Mouse (Mus musculus) fat pad, adult 2 months (tissue): ENCODE data around the gene Arhgap25.
"Not testable (repeated sequence)": the region's sequence is repeated elsewhere in the genome, so short reads cannot be mapped to it uniquely, and the experiment has no call there.

ENCODE experiments used
- DNase-seq: peaks from one replicate; pipeline ENCODE4 v3.0.0-alpha.2; 2011; ENCODE audit warnings: low read depth, low spot score; ENCODE audit errors: extremely low read depth

The Arhgap25 gene

GRCm38 (mm10) chr6:87536270-87536669, 3.2 kb upstream of the Arhgap25 start:
- DNase-seq = no peak

GRCm38 (mm10) chr6:87535651-87536050, 2.6 kb upstream of the Arhgap25 start:
- DNase-seq = no peak

GRCm38 (mm10) chr6:87534855-87535575, 2.0 kb upstream of the Arhgap25 start:
- no peak for DNase-seq

- no peak for DNase-seq
Measured at GRCm38 (mm10) chr6:87531456-87532015, 1.5 kb downstream of the Arhgap25 start.

GRCm38 (mm10) chr6:87530386-87530785, 2.7 kb downstream of the Arhgap25 start:
- no peak for DNase-seq

- DNase-seq = no peak
Measured at GRCm38 (mm10) chr6:87527846-87528557, 5.1 kb downstream of the Arhgap25 start.

GRCm38 (mm10) chr6:87527366-87527765, 5.7 kb downstream of the Arhgap25 start:
- DNase-seq = no peak

- no peak for DNase-seq
Measured at GRCm38 (mm10) chr6:87525126-87525525, 7.9 kb downstream of the Arhgap25 start.

GRCm38 (mm10) chr6:87524281-87524680, 8.8 kb downstream of the Arhgap25 start:
- DNase-seq = no peak

GRCm38 (mm10) chr6:87523736-87524135, 9.3 kb downstream of the Arhgap25 start:
- DNase-seq = no peak

GRCm38 (mm10) chr6:87523085-87523484, 10.0 kb downstream of the Arhgap25 start:
- DNase-seq = no peak

- no peak for DNase-seq
Measured at GRCm38 (mm10) chr6:87522236-87522635, 10.8 kb downstream of the Arhgap25 start.

GRCm38 (mm10) chr6:87521705-87522104, 11.4 kb downstream of the Arhgap25 start:
- DNase-seq = not testable (repeated sequence)

GRCm38 (mm10) chr6:87520572-87520971, 12.5 kb downstream of the Arhgap25 start:
- no peak for DNase-seq

- no peak for DNase-seq
Measured at GRCm38 (mm10) chr6:87519809-87520208, 13.2 kb downstream of the Arhgap25 start.

- DNase-seq = no peak
Measured at GRCm38 (mm10) chr6:87518622-87519021, 14.4 kb downstream of the Arhgap25 start.

GRCm38 (mm10) chr6:87517753-87518409, 15.2 kb downstream of the Arhgap25 start:
- DNase-seq = no peak

- no peak for DNase-seq
Measured at GRCm38 (mm10) chr6:87514321-87514720, 18.7 kb downstream of the Arhgap25 start.

- no peak for DNase-seq
Measured at GRCm38 (mm10) chr6:87513046-87513767, 19.9 kb downstream of the Arhgap25 start.

GRCm38 (mm10) chr6:87510999-87511398, 22.1 kb downstream of the Arhgap25 start:
- no peak for DNase-seq

- DNase-seq = peak; percentile 51
Measured at GRCm38 (mm10) chr6:87509806-87510205, 23.3 kb downstream of the Arhgap25 start.
